Mouse (Mus musculus) liver, adult 2 months (tissue): ENCODE data around the gene Baz2b.

ENCODE experiments used
- CTCF ChIP-seq: fragments of 200-500 bp; IDR thresholded peaks from 2 replicates; pipeline ENCODE4 v1.5.1; 2011; ENCODE audit warnings: low read depth, low read length, control low read depth
- POLR2A ChIP-seq: fragments of 200-500 bp; IDR thresholded peaks from 2 replicates; pipeline ENCODE4 v1.6.1; 2011; ENCODE audit warnings: low read length, control low read depth; ENCODE audit not compliant: insufficient read depth; ENCODE audit errors: extremely low read depth

DNA sequence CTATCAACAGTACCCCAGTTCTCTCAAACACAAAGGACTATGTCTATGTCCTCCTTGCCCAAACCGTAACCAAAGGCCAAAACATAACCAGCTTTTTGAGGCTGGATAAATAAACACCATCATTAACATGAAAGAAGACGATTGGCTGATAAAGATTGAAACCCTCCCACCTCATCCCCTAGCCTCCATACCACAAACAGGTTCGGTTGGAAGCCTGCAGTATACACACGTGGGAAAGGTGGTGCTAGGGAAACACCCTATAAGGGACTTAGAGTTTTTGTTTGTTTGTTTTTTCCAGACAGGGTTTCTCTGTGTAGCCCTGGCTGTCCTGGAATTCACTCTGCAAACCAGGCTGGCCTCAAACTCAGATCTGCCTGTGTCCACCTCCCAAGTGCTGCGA is 66.3 kb downstream of the Baz2b start:
- TF ChIP-seq CTCF (no peak), POLR2A (no peak)
